Mouse (Mus musculus): Measurements from ENCODE around the gene Hcrt. TPM values are rescaled to one million over a fixed set of nuclear protein-coding genes. Genes with fewer than 3 reads are reported as not detected.

Hcrt gene
- polyA plus RNA-seq, 1 experiment from 2014 or later = not detected

- Histone ChIP-seq H3K4me2 (peak overlapping the region; percentile 53), H3K27ac (ENCODE audit: low read depth, low read length) (peak overlapping the region; percentile 20; the same call in 1 of the 2 replicates), H3K4me3 (ENCODE audit: low read depth, low read length) (peak overlapping the region; percentile 35), H3K9ac (ENCODE audit: low read length) (peak overlapping the region; percentile 65), H3K9me3 (ENCODE audit: control insufficient read depth, low read length) (no peaks in the 10 kb centered on the region), H3K36me3 (ENCODE audit: control insufficient read depth, insufficient read depth, low read length) (no peaks in the 10 kb centered on the region), H3K4me1 (ENCODE audit: control insufficient read depth, insufficient read depth, low read length) (peaks cover 13% of the 10 kb centered on the region), H3K27me3 (ENCODE audit: control insufficient read depth, insufficient read depth, low read length) (peaks cover 11% of the 10 kb centered on the region)
- under 1% methylated on average over 35 of the region's 35 CpGs for WGBS
- DNase-seq (ENCODE audit: low spot score, missing footprints) (peak; percentile 96), ATAC-seq (ENCODE audit: low FRiP score) (peak; percentile 60)
Observed at GRCm38 (mm10) chr11:100758707-100759610, 3.8 kb downstream of the Hcrt start.

DNA sequence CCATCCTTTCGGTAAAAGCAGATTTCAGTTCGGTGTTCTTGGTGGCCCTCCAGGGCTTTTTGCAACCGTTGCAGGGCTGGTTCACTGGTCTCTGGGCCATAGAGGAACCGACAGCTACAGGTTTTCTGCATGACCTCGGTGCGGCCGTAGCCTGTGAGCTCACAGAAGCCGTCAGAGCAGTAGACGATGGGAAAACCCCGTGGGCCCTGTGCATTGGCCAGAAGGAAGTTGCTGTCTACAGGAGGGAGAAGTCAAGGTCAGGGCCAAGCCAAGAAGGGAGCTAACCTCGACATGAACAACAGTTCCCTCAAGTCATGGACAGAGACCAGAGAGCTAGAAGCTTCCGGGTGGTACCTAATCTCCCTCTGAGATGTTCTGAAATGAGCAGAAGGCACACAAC, 5.2 kb downstream of the Hcrt start:
- no peak overlapping the region for H3K4me3 ChIP-seq (ENCODE audit: low read depth, low read length)
- peaks cover 13% of the 10 kb centered on the region for H3K4me1 ChIP-seq (ENCODE audit: control insufficient read depth, insufficient read depth, low read length)
- H3K27me3 ChIP-seq (ENCODE audit: control insufficient read depth, insufficient read depth, low read length) = peaks cover 11% of the 10 kb centered on the region
- no peak for ATAC-seq (ENCODE audit: low FRiP score)
- no peak overlapping the region for H3K9ac ChIP-seq (ENCODE audit: low read length)
- WGBS = 89% methylated on average over 12 of the region's 12 CpGs
- H3K36me3 ChIP-seq (ENCODE audit: control insufficient read depth, insufficient read depth, low read length) = no peaks in the 10 kb centered on the region
- H3K9me3 ChIP-seq (ENCODE audit: control insufficient read depth, low read length) = no peaks in the 10 kb centered on the region
- H3K4me2 ChIP-seq = no peak overlapping the region
- no peak for DNase-seq (ENCODE audit: low spot score, missing footprints)
- no peak overlapping the region for H3K27ac ChIP-seq (ENCODE audit: low read depth, low read length)

DNA sequence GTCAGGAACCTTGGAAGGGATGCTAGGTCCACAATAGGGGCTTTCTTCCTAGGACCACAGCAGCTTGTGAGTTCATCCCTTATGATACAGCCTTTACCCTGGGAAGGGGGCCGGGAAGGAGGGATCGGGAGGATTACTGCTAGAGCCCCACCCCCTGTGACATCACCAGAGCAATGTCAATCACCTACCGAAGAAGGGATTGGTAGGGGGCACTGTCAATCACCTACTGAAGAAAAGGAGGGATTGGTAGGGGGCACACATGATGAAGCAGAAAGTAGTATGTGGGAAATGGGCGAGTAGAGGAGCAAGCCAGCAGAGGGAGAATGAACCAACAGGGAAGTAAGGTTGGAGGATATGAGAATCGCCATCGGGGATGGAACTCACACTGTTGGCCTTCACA, 6.3 kb downstream of the Hcrt start:
- H3K27me3 ChIP-seq (ENCODE audit: control insufficient read depth, insufficient read depth, low read length) = peaks cover 11% of the 10 kb centered on the region
- no peak overlapping the region for H3K27ac ChIP-seq (ENCODE audit: low read depth, low read length)
- WGBS = 66% methylated on average over 6 of the region's 6 CpGs
- no peaks in the 10 kb centered on the region for H3K9me3 ChIP-seq (ENCODE audit: control insufficient read depth, low read length)
- no peak overlapping the region for H3K4me2 ChIP-seq
- H3K9ac ChIP-seq (ENCODE audit: low read length) = no peak overlapping the region
- H3K4me3 ChIP-seq (ENCODE audit: low read depth, low read length) = no peak overlapping the region
- no peaks in the 10 kb centered on the region for H3K36me3 ChIP-seq (ENCODE audit: control insufficient read depth, insufficient read depth, low read length)
- H3K4me1 ChIP-seq (ENCODE audit: control insufficient read depth, insufficient read depth, low read length) = peaks cover 13% of the 10 kb centered on the region
- ATAC-seq (ENCODE audit: low FRiP score) (no peak), DNase-seq (ENCODE audit: low spot score, missing footprints) (no peak)

DNA sequence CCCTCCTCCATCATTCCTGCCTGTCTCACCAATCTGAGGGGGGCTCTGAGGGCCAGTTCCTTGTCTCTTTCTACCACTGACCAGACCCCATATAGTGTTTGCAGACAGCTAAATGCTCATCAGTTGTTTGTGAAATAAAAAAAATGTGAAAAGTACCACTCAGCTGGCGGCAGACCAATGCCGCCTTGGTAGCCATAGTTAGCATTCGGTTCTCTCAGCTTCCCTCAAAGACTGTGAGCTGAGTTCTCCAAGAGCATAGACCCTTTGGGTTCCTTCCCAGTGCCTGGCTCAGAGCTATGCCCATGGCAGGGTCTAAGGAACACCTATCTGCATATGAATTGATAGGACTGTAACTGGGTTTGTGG, 8.1 kb downstream of the Hcrt start:
- ATAC-seq (ENCODE audit: low FRiP score) (no peak), DNase-seq (ENCODE audit: low spot score, missing footprints) (no peak)
- Histone ChIP-seq H3K27ac (ENCODE audit: low read depth, low read length) (no peak overlapping the region), H3K9ac (ENCODE audit: low read length) (no peak overlapping the region), H3K27me3 (ENCODE audit: control insufficient read depth, insufficient read depth, low read length) (peaks cover 8% of the 10 kb centered on the region), H3K4me1 (ENCODE audit: control insufficient read depth, insufficient read depth, low read length) (peaks cover 10% of the 10 kb centered on the region), H3K9me3 (ENCODE audit: control insufficient read depth, low read length) (no peaks in the 10 kb centered on the region), H3K4me2 (no peak overlapping the region), H3K36me3 (ENCODE audit: control insufficient read depth, insufficient read depth, low read length) (no peaks in the 10 kb centered on the region), H3K4me3 (ENCODE audit: low read depth, low read length) (no peak overlapping the region)
- WGBS = 90% methylated on average over 3 of the region's 3 CpGs

GRCm38 (mm10) chr11:100754021-100754692, 8.6 kb downstream of the Hcrt start:
- ATAC-seq (ENCODE audit: low FRiP score) = no peak

DNA sequence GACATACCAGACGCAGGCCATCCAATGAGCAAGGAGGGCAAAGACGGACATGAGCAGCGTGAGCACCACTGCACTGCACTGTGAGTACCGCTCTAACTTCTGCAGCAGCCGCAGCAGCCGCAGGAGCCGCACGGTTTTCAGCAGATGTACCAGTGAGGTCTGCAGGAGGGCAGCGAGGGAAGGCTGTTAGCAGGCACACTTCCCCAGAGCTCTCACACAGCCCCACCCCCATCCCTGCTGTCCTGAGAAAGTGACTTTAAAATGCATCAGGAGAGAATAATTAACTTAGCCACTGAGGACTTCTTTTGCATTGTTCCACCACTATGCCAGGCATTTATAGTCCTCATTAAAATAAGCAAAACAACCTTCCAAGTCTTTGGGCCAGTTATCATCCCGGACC, 10.4 kb downstream of the Hcrt start:
- H3K27me3 ChIP-seq (ENCODE audit: control insufficient read depth, insufficient read depth, low read length) = no peaks in the 10 kb centered on the region
- no peaks in the 10 kb centered on the region for H3K4me1 ChIP-seq (ENCODE audit: control insufficient read depth, insufficient read depth, low read length)
- no peak overlapping the region for H3K4me3 ChIP-seq (ENCODE audit: low read depth, low read length)
- no peaks in the 10 kb centered on the region for H3K9me3 ChIP-seq (ENCODE audit: control insufficient read depth, low read length)
- no peak for DNase-seq (ENCODE audit: low spot score, missing footprints)
- no peaks in the 10 kb centered on the region for H3K36me3 ChIP-seq (ENCODE audit: control insufficient read depth, insufficient read depth, low read length)
- H3K9ac ChIP-seq (ENCODE audit: low read length) = no peak overlapping the region
- no peak overlapping the region for H3K4me2 ChIP-seq
- ATAC-seq (ENCODE audit: low FRiP score) = no peak
- 49% methylated on average over 10 of the region's 10 CpGs for WGBS
- no peak overlapping the region for H3K27ac ChIP-seq (ENCODE audit: low read depth, low read length)

More at GRCm38 (mm10) chr11:100754021-100754692, 8.6 kb downstream of the Hcrt start:
- Histone ChIP-seq H3K36me3 (ENCODE audit: control insufficient read depth, insufficient read depth, low read length) (no peaks in the 10 kb centered on the region), H3K9ac (ENCODE audit: low read length) (no peak overlapping the region), H3K9me3 (ENCODE audit: control insufficient read depth, low read length) (no peaks in the 10 kb centered on the region), H3K4me2 (no peak overlapping the region), H3K4me3 (ENCODE audit: low read depth, low read length) (no peak overlapping the region), H3K27ac (ENCODE audit: low read depth, low read length) (no peak overlapping the region), H3K27me3 (ENCODE audit: control insufficient read depth, insufficient read depth, low read length) (peaks cover 3% of the 10 kb centered on the region), H3K4me1 (ENCODE audit: control insufficient read depth, insufficient read depth, low read length) (peaks cover 5% of the 10 kb centered on the region; the same call in 1 of the 2 replicates)
- no peak for DNase-seq (ENCODE audit: low spot score, missing footprints)
- 80% methylated on average over 12 of the region's 12 CpGs for WGBS

- no peaks in the 10 kb centered on the region for H3K9me3 ChIP-seq (ENCODE audit: control insufficient read depth, low read length)
- no peak for ATAC-seq (ENCODE audit: low FRiP score)
- no peak overlapping the region for H3K4me2 ChIP-seq
- H3K27ac ChIP-seq (ENCODE audit: low read depth, low read length) = no peak overlapping the region
- no peak overlapping the region for H3K9ac ChIP-seq (ENCODE audit: low read length)
- no peaks in the 10 kb centered on the region for H3K36me3 ChIP-seq (ENCODE audit: control insufficient read depth, insufficient read depth, low read length)
- H3K4me3 ChIP-seq (ENCODE audit: low read depth, low read length) = no peak overlapping the region
- WGBS = 91% methylated on average over 16 of the region's 16 CpGs
- no peak for DNase-seq (ENCODE audit: low spot score, missing footprints)
- H3K4me1 ChIP-seq (ENCODE audit: control insufficient read depth, insufficient read depth, low read length) = no peaks in the 10 kb centered on the region
- H3K27me3 ChIP-seq (ENCODE audit: control insufficient read depth, insufficient read depth, low read length) = no peaks in the 10 kb centered on the region
Observed at GRCm38 (mm10) chr11:100750127-100750526, 12.6 kb downstream of the Hcrt start.

DNA sequence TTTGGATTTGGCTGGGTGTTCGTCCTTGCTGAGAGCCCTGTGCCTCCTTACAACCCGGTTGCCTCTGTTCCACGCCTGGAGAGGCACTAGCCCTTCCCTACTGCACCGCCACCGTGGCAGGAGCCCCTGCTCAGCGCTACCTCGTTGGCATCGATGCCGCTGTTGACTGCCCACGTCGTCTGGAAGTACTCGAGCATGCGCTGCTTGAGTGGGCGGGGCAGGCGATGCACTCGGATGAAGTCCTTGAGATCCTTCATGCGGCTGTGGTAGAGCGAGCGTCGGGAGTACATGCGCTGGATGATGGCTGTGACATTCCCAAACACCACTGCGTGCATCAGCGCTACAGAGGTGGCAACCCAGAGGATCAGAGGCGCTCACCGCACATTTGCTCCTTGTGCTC, 13.3 kb downstream of the Hcrt start:
- Histone ChIP-seq H3K4me3 (ENCODE audit: low read depth, low read length) (no peak overlapping the region), H3K36me3 (ENCODE audit: control insufficient read depth, insufficient read depth, low read length) (no peaks in the 10 kb centered on the region), H3K9ac (ENCODE audit: low read length) (no peak overlapping the region), H3K4me2 (no peak overlapping the region), H3K9me3 (ENCODE audit: control insufficient read depth, low read length) (no peaks in the 10 kb centered on the region), H3K27me3 (ENCODE audit: control insufficient read depth, insufficient read depth, low read length) (no peaks in the 10 kb centered on the region), H3K27ac (ENCODE audit: low read depth, low read length) (no peak overlapping the region), H3K4me1 (ENCODE audit: control insufficient read depth, insufficient read depth, low read length) (no peaks in the 10 kb centered on the region)
- 48% methylated on average over 25 of the region's 25 CpGs for WGBS
- no peak for DNase-seq (ENCODE audit: low spot score, missing footprints)
- no peak for ATAC-seq (ENCODE audit: low FRiP score)

- DNase-seq (ENCODE audit: low spot score, missing footprints) = no peak
- Histone ChIP-seq H3K27me3 (ENCODE audit: control insufficient read depth, insufficient read depth, low read length) (no peaks in the 10 kb centered on the region), H3K27ac (ENCODE audit: low read depth, low read length) (no peak overlapping the region), H3K9ac (ENCODE audit: low read length) (no peak overlapping the region), H3K4me3 (ENCODE audit: low read depth, low read length) (no peak overlapping the region), H3K4me1 (ENCODE audit: control insufficient read depth, insufficient read depth, low read length) (no peaks in the 10 kb centered on the region), H3K4me2 (no peak overlapping the region), H3K36me3 (ENCODE audit: control insufficient read depth, insufficient read depth, low read length) (no peaks in the 10 kb centered on the region), H3K9me3 (ENCODE audit: control insufficient read depth, low read length) (no peaks in the 10 kb centered on the region)
- 79% methylated on average over 4 of the region's 4 CpGs for WGBS
- no peak for ATAC-seq (ENCODE audit: low FRiP score)
Observed at GRCm38 (mm10) chr11:100748620-100749019, 14.1 kb downstream of the Hcrt start.

Data from midbrain, embryonic 11.5 days (tissue).